Mouse (Mus musculus): ENCODE measurements around the gene Lysmd3. TPM values are rescaled to one million over a fixed set of nuclear protein-coding genes. Genes with fewer than 3 reads are reported as not detected.

Gene Lysmd3
- polyA plus RNA-seq, 1 experiment from 2014 or later: 16.2 TPM

- no peaks in the 10 kb centered on the region for H3K4me1 ChIP-seq (replicated peaks; ENCODE audit: control insufficient read depth, insufficient read depth)
- H3K4me3 ChIP-seq (ENCODE audit: low read depth, low read length): no peak overlapping the region
- 79% methylated on average over 12 of the region's 12 CpGs for WGBS
- peaks cover 14% of the 10 kb centered on the region; the same call in 1 of the 2 replicates for H3K36me3 ChIP-seq (ENCODE audit: control insufficient read depth, insufficient read depth, low read length)
- ATAC-seq (ENCODE audit: low FRiP score, low TSS enrichment): no peak
- no peak overlapping the region for H3K27ac ChIP-seq (replicated peaks)
- TF ChIP-seq CTCF (IDR thresholded peaks at IDR 0.05; ENCODE audit: low read depth) (no peak), EP300 (optimal IDR thresholded peaks at IDR 0.05) (no peak)
- no peak overlapping the region for H3K4me2 ChIP-seq (replicated peaks; ENCODE audit: low read depth)
- H3K27me3 ChIP-seq (ENCODE audit: control insufficient read depth, insufficient read depth, low read length): no peaks in the 10 kb centered on the region
- no peak for DNase-seq (ENCODE audit: low spot score)
- H3K9me3 ChIP-seq (ENCODE audit: control insufficient read depth, low read length): no peaks in the 10 kb centered on the region
- H3K9ac ChIP-seq (ENCODE audit: low read length): no peak overlapping the region
Measured at GRCm38 (mm10) chr13:81663566-81664330, 6.3 kb downstream of the Lysmd3 start.

- H3K4me1 ChIP-seq (replicated peaks; ENCODE audit: control insufficient read depth, insufficient read depth): no peaks in the 10 kb centered on the region
- ATAC-seq (ENCODE audit: low FRiP score, low TSS enrichment) (peak; percentile 85), DNase-seq (ENCODE audit: low spot score) (peak; percentile 32)
- TF ChIP-seq CTCF (IDR thresholded peaks at IDR 0.05; ENCODE audit: low read depth): no peak
- TF ChIP-seq EP300 (optimal IDR thresholded peaks at IDR 0.05): no peak
- no peak overlapping the region for H3K4me2 ChIP-seq (replicated peaks; ENCODE audit: low read depth)
- H3K27ac ChIP-seq (replicated peaks): no peak overlapping the region
- no peaks in the 10 kb centered on the region for H3K9me3 ChIP-seq (ENCODE audit: control insufficient read depth, low read length)
- no peak overlapping the region for H3K9ac ChIP-seq (ENCODE audit: low read length)
- H3K4me3 ChIP-seq (ENCODE audit: low read depth, low read length): no peak overlapping the region
- H3K36me3 ChIP-seq (ENCODE audit: control insufficient read depth, insufficient read depth, low read length): peaks cover 16% of the 10 kb centered on the region; the same call in 1 of the 2 replicates
- no peaks in the 10 kb centered on the region for H3K27me3 ChIP-seq (ENCODE audit: control insufficient read depth, insufficient read depth, low read length)
- 71% methylated on average over 5 of the region's 5 CpGs for WGBS
Measured at GRCm38 (mm10) chr13:81664331-81664698, 6.9 kb downstream of the Lysmd3 start.

DNA sequence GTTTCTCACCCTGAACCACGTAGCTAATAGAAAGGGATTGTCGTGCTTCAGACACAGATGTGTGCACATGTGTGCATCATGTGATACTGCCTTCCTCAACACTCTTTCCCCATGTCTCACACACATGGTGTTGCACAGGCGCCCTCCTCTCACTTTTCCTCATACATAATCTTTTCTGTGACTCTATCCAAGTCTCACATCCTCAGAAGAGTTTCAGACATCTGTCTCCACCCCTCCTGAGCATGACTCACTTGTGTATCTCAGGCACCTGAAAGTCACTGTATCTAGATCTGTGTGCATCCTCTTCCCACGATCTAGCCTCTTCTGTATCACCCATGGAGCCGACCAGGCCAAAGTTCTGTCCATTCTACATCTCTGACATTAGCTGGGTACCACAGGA, 10.2 kb downstream of the Lysmd3 start:
- no peak overlapping the region for H3K4me3 ChIP-seq (ENCODE audit: low read depth, low read length)
- DNase-seq (ENCODE audit: low spot score) (no peak), ATAC-seq (ENCODE audit: low FRiP score, low TSS enrichment) (no peak)
- H3K4me1 ChIP-seq (replicated peaks; ENCODE audit: control insufficient read depth, insufficient read depth): no peaks in the 10 kb centered on the region
- H3K27me3 ChIP-seq (ENCODE audit: control insufficient read depth, insufficient read depth, low read length): no peaks in the 10 kb centered on the region
- WGBS: 91% methylated on average over 5 of the region's 5 CpGs
- peaks cover 19% of the 10 kb centered on the region; the same call in 1 of the 2 replicates for H3K36me3 ChIP-seq (ENCODE audit: control insufficient read depth, insufficient read depth, low read length)
- no peaks in the 10 kb centered on the region for H3K9me3 ChIP-seq (ENCODE audit: control insufficient read depth, low read length)
- TF ChIP-seq EP300 (optimal IDR thresholded peaks at IDR 0.05) (no peak), CTCF (IDR thresholded peaks at IDR 0.05; ENCODE audit: low read depth) (no peak)
- H3K4me2 ChIP-seq (replicated peaks; ENCODE audit: low read depth): no peak overlapping the region
- H3K27ac ChIP-seq (replicated peaks): no peak overlapping the region
- no peak overlapping the region for H3K9ac ChIP-seq (ENCODE audit: low read length)

GRCm38 (mm10) chr13:81675333-81675732, 17.9 kb downstream of the Lysmd3 start:
- Histone ChIP-seq H3K4me1 (replicated peaks; ENCODE audit: control insufficient read depth, insufficient read depth) (no peaks in the 10 kb centered on the region), H3K27ac (replicated peaks) (no peak overlapping the region), H3K4me2 (replicated peaks; ENCODE audit: low read depth) (no peak overlapping the region), H3K9ac (ENCODE audit: low read length) (no peak overlapping the region), H3K9me3 (ENCODE audit: control insufficient read depth, low read length) (no peaks in the 10 kb centered on the region), H3K27me3 (ENCODE audit: control insufficient read depth, insufficient read depth, low read length) (no peaks in the 10 kb centered on the region), H3K36me3 (ENCODE audit: control insufficient read depth, insufficient read depth, low read length) (no peaks in the 10 kb centered on the region), H3K4me3 (ENCODE audit: low read depth, low read length) (no peak overlapping the region)
- no peak for ATAC-seq (ENCODE audit: low FRiP score, low TSS enrichment)
- WGBS: 69% methylated on average over 8 of the region's 8 CpGs
- no peak for TF ChIP-seq CTCF (IDR thresholded peaks at IDR 0.05; ENCODE audit: low read depth)
- no peak for TF ChIP-seq EP300 (optimal IDR thresholded peaks at IDR 0.05)
- no peak for DNase-seq (ENCODE audit: low spot score)

DNA sequence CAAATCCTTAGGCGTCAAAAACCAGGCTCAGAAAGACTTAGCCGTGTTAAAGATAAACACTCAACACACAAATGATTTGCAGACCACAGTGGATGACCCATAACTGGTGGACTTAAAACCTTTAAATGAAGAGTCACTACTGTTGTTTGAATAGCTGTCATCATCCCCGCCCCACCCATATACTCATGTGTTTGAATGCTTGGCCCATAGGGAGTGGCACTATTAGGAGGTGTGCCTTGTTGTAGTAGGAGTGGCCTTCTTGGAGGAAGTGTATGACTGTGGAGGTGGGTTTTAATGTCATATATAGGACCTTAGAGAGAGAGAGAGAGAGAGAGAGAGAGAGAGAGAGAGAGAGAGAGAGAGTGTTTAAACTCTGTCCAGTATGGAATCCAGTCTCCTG, 25.6 kb downstream of the Lysmd3 start:
- no peaks in the 10 kb centered on the region for H3K9me3 ChIP-seq (ENCODE audit: control insufficient read depth, low read length)
- TF ChIP-seq EP300 (optimal IDR thresholded peaks at IDR 0.05) (no peak), CTCF (IDR thresholded peaks at IDR 0.05; ENCODE audit: low read depth) (no peak)
- no peaks in the 10 kb centered on the region for H3K27me3 ChIP-seq (ENCODE audit: control insufficient read depth, insufficient read depth, low read length)
- no peak overlapping the region for H3K4me2 ChIP-seq (replicated peaks; ENCODE audit: low read depth)
- no peak overlapping the region for H3K9ac ChIP-seq (ENCODE audit: low read length)
- no peaks in the 10 kb centered on the region for H3K36me3 ChIP-seq (ENCODE audit: control insufficient read depth, insufficient read depth, low read length)
- H3K4me3 ChIP-seq (ENCODE audit: low read depth, low read length): no peak overlapping the region
- peak; percentile 83 for ATAC-seq (ENCODE audit: low FRiP score, low TSS enrichment)
- no peak overlapping the region for H3K27ac ChIP-seq (replicated peaks)
- no peak for DNase-seq (ENCODE audit: low spot score)
- 70% methylated on average over 3 of the region's 3 CpGs for WGBS
- no peaks in the 10 kb centered on the region for H3K4me1 ChIP-seq (replicated peaks; ENCODE audit: control insufficient read depth, insufficient read depth)

DNA sequence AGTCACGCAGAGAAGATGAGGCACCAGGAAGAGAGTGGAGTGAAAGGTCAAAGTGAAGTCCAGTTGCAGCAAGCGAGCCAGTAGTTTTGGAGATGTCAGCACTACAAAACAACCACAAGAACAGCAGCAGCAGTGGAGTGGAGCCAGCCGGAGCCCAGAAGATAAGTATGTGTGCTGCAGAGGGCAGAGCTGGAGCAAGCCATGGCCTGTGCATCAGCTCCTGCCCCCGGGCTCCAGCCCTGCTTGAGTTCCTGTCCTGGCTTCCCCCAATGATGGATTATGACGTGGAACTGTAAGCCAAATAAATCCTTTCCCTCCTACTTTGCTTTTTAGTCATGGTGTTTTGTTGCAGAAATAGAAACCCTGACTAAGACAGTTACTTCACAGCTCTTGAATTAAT, 26.8 kb downstream of the Lysmd3 start:
- Histone ChIP-seq H3K27ac (replicated peaks) (no peak overlapping the region), H3K4me1 (replicated peaks; ENCODE audit: control insufficient read depth, insufficient read depth) (no peaks in the 10 kb centered on the region), H3K9me3 (ENCODE audit: control insufficient read depth, low read length) (no peaks in the 10 kb centered on the region), H3K4me2 (replicated peaks; ENCODE audit: low read depth) (no peak overlapping the region), H3K36me3 (ENCODE audit: control insufficient read depth, insufficient read depth, low read length) (no peaks in the 10 kb centered on the region), H3K9ac (ENCODE audit: low read length) (no peak overlapping the region), H3K4me3 (ENCODE audit: low read depth, low read length) (no peak overlapping the region), H3K27me3 (ENCODE audit: control insufficient read depth, insufficient read depth, low read length) (no peaks in the 10 kb centered on the region)
- DNase-seq (ENCODE audit: low spot score) (no peak), ATAC-seq (ENCODE audit: low FRiP score, low TSS enrichment) (no peak)
- WGBS: 66% methylated on average over 5 of the region's 5 CpGs
- TF ChIP-seq EP300 (optimal IDR thresholded peaks at IDR 0.05) (no peak), CTCF (IDR thresholded peaks at IDR 0.05; ENCODE audit: low read depth) (no peak)
